Mouse (Mus musculus) megakaryocyte-erythroid progenitor cell, adult 5-6 weeks (primary cell): ENCODE results near the gene Kbtbd12. TPM values are rescaled to one million over a fixed set of nuclear protein-coding genes. Genes with fewer than 3 reads are reported as not detected.

Experiments used
- ATAC-seq: replicated peaks from 2 replicates; pipeline ENCODE4 v1.8.0; 2016; ENCODE audit warnings: mild to moderate bottlenecking, inconsistent platforms; ENCODE audit not compliant: severe bottlenecking, poor library complexity, low FRiP score, low TSS enrichment
- total RNA-seq, 2 experiments: library from RNA; stranded (forward) in 1 of 2; stranded (reverse) in 1 of 2; fragments of 200-1000, 215-1000 nt in 1 of 2; fragments of >200 nt in 1 of 2; fragmentation: Nextera tagmentation in 1 of 2; gene quantifications; 2 replicates each; pipeline ENCODE4 v1.2.3; 2014 to 2017

The Kbtbd12 gene
- total RNA-seq (2014; fragmentation: Nextera tagmentation) (0.37 and 0.98 TPM in 2 replicates), total RNA-seq (2017) (0.47 and 0.57 TPM in 2 replicates)

DNA sequence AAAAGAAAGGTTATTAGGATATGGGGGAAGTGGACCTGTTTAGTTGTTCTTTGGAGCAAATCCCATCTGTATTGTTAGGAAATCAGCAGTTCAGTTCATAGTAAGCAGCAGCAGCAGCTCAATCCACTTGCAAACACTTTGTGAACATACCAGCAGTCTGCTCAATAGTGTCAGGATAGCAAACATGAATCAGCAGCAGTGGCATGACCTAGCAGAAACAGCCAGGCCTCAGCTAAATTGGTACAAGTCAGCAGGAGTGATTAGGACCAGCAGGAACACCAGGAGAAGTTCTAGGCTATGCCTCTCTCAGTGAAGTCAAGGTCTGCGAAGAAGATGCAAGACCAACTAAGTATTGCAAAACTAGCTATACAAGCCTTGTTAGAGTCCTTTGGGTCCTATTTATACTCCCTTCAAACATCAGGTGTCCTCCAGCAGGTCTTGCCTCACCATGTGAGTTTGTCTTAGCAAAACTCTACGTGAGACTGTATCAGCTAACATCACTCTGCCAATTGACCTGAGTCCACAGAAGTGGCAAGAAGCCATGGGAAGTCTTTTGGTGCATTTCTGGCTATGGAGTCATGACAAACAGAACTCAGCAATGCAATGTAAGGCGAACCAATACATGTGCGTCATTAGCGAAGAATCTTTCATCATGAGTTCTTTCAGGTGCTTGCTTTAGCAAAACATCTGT lies at the start of gene Kbtbd12:
Gene Kbtbd12 (minus strand): TSS at position 340 of the 691 bp plus-strand sequence.
- ATAC-seq: no peak

DNA sequence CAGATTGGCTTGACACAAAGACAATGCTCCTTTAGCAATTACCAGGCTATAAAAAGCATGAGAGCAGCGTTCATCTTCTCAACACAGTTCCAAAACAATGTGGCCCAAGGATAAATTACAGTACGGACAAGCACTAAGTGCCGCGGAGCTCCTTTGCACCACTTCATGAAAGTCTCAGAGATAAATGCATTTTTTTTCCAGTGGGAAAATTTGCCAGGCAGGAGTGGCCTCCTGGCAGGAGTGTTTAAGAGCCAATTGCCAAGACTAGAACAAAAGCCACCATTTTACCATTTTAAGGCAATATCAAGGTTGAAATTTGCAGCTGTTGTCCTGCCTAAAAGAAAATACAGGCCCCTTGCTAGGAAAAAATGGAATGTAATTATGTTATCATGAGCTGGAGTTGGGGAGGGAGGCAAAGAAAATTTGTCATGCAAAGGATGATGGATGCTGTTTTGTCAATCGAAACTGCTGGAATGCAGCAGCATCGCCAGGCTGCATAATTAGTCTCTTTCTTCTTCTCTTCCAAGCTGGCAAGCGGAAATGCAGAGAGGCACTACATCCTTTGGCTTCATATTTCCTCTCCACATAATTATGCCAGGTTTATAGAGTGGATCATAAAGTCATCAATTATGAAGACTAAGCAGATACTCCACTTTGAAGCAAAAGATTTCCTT lies 45.8 kb upstream of the Kbtbd12 start:
- no peak for ATAC-seq

DNA sequence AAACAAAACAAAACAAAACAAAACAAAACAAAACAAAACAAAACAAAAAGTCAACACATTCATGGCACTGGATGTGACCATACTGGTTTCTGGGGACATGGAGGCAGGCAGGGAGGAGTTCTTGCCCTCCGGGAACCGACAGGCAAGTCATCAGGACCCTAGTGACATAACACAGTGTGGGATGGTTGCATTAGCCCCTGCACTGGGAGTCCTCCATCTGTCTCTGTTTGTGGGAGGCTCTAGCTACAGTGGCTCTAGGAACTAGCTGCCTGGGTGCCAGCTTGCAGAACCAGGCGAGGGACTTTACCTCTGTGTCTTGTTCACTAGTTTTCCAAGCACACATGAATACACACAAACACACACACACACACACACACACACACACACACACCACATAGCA lies 43.3 kb upstream of the Kbtbd12 start:
- ATAC-seq: no peak

DNA sequence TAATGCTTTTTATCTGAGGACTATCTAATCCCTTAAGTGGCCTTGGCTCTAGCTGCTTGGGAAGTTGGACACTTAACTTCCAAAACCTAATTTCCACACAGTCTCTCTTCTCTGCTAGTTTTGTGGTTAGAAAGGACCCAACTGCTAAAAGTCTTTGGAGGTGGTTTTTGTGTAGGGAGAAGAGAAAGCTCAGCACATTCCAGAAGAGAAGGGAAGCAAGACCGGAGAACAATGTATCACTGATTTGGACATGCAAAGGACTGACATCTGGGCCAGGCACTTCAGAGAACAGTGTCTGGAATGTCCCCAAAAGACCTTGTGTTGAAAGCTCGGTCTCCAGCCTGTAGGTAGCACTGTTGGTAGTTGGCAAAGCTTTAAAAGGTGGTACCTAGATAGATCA lies 40.0 kb upstream of the Kbtbd12 start:
- no peak for ATAC-seq

DNA sequence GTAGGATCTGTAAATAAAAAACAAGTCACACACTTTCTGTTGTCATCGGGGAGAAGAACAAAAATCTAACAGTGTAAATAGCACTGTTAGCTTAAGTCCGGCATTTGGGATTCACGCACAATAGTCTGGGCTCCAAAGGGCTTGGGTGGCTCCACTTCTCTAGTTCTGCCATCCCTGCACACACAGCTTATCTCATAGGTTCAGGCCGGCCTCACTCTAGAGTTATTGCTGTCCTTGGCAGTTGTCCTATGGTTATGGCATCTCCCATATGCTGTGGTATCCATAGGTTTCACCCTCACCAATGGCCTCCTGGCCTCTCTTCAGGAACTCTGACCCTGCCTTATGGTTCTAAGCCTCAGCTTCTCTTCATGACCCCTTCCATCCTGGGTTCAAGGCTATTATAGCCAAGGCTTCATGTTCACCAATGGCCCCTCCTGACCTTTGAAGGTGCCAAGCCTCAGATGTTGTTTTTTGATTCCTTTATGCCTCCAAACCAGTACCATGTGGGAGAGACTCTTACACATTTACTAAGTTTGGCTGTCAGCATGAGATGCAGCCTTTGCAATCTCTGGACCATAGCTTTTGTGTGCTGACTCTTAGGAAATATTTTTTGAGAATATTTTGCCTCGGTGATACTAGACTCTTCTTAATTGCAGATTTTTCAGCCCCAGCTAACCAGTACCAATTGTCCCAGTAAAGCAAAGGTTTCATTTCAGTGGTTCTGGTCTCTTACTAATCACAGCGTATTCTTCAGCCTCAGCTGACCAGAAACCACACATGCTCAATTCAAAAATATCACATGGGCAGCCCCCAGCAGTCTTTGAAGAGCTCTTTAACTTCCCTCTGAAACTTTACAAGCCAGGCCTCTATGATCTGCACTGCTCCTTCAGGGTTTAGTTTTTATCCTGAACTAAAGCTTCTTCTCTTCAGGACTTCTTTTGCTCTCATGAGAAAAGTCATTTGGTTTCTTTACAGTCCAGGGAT lies 39.3 kb upstream of the Kbtbd12 start:
- peak; percentile 84; the same call in 1 of the 2 replicates for ATAC-seq

DNA sequence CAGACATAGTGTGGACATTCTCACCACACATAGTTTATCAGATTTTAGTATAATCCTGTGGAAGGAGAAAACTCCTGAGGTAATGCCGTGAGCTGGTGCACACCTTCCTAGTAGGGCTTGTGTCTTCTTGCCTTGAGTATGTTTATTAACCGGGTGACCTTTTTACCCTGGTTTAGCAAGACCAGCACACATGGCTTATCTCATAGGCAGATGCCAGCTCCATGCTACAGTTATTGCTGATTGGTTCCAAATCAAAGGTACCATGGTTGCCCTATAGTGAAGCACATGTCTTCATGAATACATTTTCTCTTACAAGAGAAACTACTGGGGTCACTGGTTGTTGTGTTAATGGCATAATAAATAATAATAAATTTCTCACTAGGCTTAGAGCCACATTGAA lies 38.1 kb upstream of the Kbtbd12 start:
- ATAC-seq: no peak

DNA sequence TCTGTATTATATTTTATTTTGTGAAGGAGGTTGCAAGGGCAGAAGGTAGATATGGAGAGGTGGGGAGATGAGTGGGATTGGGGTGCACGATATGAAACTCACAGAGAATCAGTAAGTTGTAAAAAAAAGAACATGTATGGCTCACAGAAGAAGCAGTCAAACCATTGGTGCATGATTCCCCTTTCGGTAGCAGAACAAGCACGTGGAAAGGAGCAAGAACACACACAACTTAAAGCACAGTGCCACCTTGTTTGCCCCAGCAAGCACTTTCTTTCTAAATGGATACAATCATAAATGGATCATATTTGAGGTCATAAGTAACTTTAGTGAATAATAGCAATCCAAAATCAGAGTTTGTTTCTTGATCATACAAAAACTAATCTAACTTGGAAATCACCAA lies 24.5 kb upstream of the Kbtbd12 start:
- ATAC-seq: no peak

DNA sequence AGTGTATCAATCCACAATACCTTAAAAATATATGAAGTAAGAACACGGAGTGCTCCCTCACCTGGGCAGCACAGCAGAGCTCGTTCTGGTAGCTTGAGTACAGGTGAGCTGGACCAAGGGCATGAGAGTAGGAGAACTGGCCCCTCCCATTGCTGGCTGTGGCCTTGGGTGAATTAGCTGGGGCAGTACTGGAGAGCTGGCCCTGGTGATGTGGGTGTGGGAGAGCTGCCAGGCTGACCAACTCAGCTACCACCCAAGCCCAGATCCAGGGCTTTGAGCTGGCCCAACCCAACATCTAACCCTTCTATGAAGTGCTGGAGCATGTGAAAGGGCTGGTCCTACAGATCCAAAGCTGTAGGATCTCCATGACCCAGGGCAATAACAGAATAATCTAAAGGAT lies 23.9 kb upstream of the Kbtbd12 start:
- ATAC-seq: no peak

DNA sequence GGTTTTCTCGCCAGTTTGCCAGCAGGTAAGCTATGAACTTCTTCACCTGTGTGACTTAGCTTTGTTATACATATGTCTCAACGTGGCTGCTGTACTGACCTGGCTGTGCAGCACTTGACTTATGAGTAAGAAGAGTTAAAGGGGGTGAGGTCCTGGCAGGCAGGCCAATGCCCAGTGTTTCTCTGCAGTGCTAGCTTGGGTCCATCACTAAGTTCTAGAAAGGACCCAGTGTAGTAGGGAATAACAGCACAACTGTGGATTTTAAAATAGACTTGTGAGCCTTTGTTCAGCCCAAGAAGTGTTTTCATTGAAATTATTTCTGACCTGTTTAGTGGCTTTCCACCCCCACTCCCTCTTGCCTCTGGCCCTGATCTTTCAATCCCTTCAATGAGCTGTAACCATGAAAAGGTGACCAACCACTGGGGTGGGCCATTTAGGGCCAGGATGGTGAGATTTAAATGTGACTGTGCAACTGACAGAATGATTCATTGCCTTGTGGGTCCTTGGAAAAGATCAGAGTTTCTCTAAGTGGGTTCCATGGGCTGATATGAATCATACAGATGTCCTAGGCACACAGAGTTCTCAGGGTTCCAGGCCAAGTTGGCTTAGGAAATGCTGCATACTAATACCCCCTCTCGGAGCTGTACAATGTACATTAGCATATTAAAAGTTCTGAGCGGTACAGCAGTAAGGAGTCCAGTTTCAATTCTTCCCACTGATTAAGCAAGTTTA lies 10.0 kb upstream of the Kbtbd12 start:
- no peak for ATAC-seq

DNA sequence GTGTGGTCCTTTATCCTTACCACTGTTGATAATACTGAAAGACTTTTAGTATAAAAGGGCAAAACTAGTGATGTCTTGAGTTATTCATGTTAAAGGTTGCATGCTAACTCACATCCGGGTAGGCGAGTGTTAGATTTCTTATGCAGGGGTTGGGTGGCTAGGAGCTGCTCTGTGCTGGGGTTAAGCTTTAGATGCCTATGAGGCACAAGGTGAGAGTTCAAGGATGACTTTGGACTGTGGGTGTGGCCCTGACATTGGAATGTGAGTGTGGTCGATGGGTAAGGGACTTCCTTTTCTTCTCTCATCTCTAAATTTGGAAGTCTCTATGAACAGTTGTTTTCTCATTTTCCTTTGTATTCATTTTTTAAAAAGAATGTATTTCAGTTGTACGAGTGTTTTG lies 7.0 kb upstream of the Kbtbd12 start:
- ATAC-seq: no peak

DNA sequence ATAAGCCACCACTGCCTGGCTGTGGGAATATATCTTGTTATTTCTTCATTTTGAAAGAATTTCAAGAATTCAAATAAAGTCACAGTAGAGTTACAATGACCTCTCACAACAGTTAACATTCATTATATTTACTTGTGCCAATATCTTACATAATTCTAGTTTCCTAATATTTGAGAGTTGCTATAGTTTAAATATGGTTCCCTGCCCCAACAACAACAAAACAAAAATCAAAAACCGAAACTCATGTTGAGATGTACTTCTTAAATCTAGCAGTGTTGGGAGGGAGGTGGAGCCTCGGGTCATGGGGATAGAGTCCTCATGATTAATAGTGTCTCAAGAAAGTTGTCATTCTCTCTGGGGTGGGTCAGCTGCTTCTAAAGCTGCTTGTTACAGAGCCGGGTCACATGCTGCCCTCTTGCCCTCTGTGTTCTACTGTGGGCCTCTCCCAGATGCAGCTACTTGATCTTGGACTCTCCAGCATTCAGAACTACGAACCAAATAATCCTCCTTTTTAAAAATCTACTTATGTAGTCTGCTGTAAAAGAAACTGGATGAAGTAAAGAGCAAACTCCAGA lies 3.7 kb upstream of the Kbtbd12 start:
- no peak for ATAC-seq

DNA sequence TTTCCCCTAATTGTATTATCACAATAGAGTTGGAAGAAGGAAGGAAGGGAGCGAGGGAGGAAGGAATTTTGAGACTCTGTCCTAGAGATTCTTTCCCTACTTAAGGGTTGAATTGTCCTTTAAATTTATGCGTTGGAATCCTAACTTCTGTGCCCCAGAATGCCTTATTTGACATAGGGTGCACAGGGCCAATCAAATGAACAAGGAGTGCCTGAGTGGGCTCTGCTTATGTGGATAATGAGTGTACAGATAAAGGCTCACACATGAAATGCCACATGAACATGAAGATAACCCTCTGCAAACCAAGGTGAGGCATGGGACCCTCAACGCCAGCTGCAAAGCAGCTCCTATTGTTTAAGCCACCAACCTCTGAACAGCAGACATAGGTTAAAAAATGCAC lies 2.6 kb upstream of the Kbtbd12 start:
- peak; percentile 64 for ATAC-seq

DNA sequence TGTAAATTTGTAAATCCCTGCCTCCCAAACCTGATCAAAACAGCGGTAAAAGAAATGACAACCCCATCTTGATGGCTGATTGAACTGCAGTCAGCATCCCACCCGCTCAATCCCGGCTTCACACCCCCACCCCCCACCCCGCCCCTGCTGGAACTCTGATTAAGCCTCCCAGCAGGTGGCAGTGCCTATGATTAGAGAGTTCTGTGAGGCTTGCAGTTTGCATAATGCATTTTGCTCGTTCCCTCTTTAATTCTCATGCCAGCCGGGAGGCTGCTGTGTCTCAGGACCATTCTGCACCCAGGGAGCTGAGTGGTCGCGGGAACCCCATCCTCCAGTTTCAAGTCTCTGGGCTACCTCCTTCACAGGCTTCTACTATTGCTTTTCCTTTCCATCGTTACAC lies 2.2 kb upstream of the Kbtbd12 start:
- ATAC-seq: 0 out of 2 replicates have a peak, but pooled peaks have one; percentile 33

DNA sequence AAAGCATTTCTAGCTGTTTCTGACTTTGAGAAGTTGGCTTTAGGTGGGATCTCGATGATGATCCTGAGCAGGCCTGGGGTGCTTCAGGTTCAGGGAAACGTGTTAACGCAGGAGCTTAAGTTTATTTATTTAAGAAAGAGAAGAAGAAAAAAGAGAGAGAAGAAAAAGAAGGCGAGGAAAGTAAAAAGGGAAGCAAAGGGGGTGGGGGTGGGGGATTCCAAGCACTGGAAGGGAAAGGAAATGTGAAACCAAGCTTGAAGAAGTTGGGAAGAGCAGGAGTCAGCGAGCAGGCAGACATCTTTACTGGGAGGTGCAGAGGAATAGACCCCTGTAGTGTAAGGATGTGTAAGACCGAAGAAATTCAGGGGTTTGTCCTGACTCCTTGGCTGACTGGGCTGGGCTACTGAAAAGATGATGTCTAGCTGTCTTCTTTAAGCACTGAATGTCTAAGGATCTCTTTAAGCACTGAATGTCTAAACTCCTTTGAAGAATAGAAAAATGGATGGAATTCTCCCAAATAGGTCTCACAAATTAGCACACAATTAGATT lies 1.7 kb upstream of the Kbtbd12 start:
- ATAC-seq: no peak

DNA sequence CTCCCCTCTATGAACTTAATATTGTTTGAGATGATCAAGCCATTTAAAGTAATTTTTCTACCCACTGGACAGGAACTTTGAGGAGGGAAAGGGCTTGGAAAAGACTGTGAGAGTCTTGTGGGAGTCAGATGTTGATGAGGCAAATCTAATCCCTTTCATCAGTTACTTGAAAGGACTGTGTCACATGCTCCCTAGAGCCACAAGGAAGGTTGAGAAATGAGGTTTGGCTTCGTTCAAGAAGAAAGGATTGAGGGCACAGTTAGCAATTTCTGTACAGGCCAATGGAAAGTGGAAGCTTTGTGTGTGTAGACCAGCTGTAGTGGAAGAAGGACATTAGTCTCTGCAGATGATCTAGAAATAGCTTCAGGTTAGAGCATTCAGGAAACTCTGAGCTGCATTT lies 1.2 kb upstream of the Kbtbd12 start:
- ATAC-seq: no peak

DNA sequence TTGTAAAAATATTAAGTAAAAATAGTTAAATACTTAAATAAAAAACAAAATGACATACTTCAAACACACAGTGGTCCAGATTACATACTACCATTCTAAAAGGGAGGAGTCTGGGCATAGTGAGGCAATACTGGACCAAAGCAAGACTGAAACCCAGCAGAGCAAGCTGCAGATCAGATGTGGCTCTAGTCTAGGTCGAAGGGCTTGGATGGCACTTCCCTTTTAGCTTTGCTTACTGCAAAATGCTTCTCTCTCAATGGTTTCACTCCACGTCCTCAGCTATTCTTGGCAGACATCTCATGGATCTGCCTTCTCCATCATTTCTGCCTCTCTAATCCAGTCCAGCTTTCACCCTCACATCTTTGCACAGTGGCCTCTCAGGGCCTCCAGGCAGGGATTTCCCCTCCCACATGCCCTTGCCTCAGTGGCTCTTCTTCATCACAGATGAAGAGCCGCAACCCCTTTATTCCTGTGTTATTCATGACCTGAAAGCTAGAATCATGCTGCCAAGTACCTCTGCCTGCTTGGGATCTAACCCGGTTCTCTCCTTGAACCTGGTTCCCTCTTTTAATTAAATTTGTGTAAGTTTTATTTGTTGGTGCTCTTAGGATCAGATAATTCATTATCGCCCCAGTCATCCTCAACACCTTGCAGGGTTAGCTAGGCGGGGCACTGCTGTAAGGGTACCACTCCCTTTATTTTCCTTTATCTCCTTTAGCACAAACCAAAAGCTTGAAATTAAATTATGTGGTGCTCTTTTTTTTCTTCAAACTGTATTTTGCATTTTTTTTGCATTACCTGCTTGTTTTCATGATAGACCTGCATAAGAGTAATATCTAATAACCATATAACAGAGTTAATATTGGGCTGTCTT lies 1.6 kb downstream of the Kbtbd12 start:
- peak; percentile 69 for ATAC-seq

DNA sequence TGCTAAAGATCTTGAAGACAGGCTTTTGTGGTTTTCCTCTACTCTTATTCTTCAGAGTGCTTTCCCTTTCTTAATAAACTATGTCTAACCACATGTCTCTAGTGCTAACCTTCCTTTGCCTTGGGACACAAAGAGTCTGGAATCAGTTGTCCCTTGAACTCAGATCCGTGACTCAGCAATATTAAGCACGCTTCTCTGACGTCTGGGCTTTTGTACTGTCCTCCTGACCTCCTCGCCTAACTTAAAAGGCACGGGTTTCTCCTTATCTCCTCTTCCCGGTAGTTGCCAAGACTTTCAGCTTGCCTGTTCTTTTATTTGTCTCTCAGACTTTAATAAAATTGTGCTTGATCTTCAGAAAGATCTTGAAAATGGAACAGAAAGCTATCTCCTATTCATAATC lies 6.5 kb downstream of the Kbtbd12 start:
- no peak for ATAC-seq

DNA sequence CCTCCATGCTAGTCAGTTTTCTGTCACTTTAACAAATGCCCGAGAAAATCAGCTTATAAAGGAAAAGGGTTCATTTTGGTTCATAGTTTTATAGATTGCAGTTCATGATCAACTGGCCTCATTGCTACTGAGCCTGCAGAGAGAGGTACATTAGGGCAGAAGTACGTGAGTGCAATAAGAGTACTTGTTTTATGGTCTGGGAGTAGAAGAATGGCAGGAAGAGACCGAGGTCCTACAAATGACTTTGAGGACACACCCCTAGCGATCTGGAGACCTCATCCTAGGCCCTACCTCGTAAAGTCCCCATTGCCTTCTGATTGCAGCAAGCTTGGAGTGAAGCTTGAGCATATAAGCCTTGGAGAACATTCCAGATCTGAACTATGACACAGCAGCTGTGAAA lies 7.2 kb downstream of the Kbtbd12 start:
- ATAC-seq: no peak
